Mouse (Mus musculus) CH12.LX (cell line): ENCODE data around the gene Lmo7. TPM values are rescaled to one million over a fixed set of nuclear protein-coding genes. Genes with fewer than 3 reads are reported as not detected.
A peak's percentile ranks its signal among the peaks of the same experiment; 100 is the strongest.

Experiments
- DNase-seq: peaks from one replicate; pipeline ENCODE4 v3.0.0-alpha.2; 2013; ENCODE audit errors: extremely low read depth
- H3K27ac ChIP-seq: 2 replicates; pipeline ENCODE4 v1.5.1; 2012; ENCODE audit warnings: low read depth, mild to moderate bottlenecking, control low read depth, moderate library complexity; ENCODE audit not compliant: insufficient read depth
- H3K27me3 ChIP-seq: replicated peaks from 2 replicates; pipeline ENCODE3; 2012; ENCODE audit warnings: inconsistent platforms
- H3K36me3 ChIP-seq, 2 experiments: replicated peaks in 1 of 2; 2 replicates each; pipeline versions ENCODE3 to v1.6.1; 2012; ENCODE audit warnings: inconsistent platforms in 1 of 2, low read length in 1 of 2, mild to moderate bottlenecking in 1 of 2, mixed read lengths in 1 of 2, moderate library complexity in 1 of 2; ENCODE audit not compliant: control insufficient read depth in 1 of 2, insufficient read depth in 1 of 2
- H3K4me1 ChIP-seq, 2 experiments: 2 replicates each; pipeline ENCODE4 v1.6.1; 2012; ENCODE audit warnings: inconsistent platforms in 1 of 2, moderate library complexity in 1 of 2; ENCODE audit not compliant: insufficient read depth in 2 of 2, control insufficient read depth in 1 of 2
- H3K4me2 ChIP-seq: 2 replicates; pipeline ENCODE4 v1.6.1; 2012; ENCODE audit warnings: low read depth, mild to moderate bottlenecking, control low read depth; ENCODE audit not compliant: poor library complexity, insufficient read depth, severe bottlenecking
- H3K4me3 ChIP-seq, 3 experiments: fragments of 150-350 bp in 1 of 3; sonication (generic) in 1 of 3; replicated peaks in 1 of 3; 2 replicates each; pipeline versions ENCODE3 to v1.5.1; 2011 to 2012; ENCODE audit warnings: low read depth in 2 of 3, low read length in 2 of 3, mild to moderate bottlenecking in 2 of 3, moderate library complexity in 2 of 3, control low read depth in 1 of 3, improper control_type of control experiment in 1 of 3, inconsistent platforms in 1 of 3, mixed read lengths in 1 of 3; ENCODE audit not compliant: poor library complexity in 1 of 3
- H3K79me2 ChIP-seq: replicated peaks from 2 replicates; pipeline ENCODE4 v1.6.1; 2012; ENCODE audit warnings: mild to moderate bottlenecking, moderate library complexity; ENCODE audit not compliant: control insufficient read depth, poor library complexity, insufficient read depth, severe bottlenecking; ENCODE audit errors: extremely low read depth
- H3K9ac ChIP-seq: 2 replicates; pipeline ENCODE4 v1.6.1; 2012; ENCODE audit warnings: low read depth, mild to moderate bottlenecking, control low read depth, moderate library complexity; ENCODE audit not compliant: insufficient read depth
- H3K9me3 ChIP-seq: replicated peaks from 2 replicates; pipeline ENCODE3; 2012; ENCODE audit warnings: low read length, inconsistent platforms, mixed read lengths
- BHLHE40 ChIP-seq: IDR thresholded peaks from 2 replicates; pipeline ENCODE4 v1.6.1; 2011; ENCODE audit warnings: mild to moderate bottlenecking, low read depth, low read length, improper control_type of control experiment
- CHD1 ChIP-seq: IDR thresholded peaks from 2 replicates; pipeline ENCODE4 v1.6.1; 2012; ENCODE audit warnings: low read depth, low read length, improper control_type of control experiment, inconsistent platforms
- ELF1 ChIP-seq: IDR thresholded peaks from 2 replicates; pipeline ENCODE4 v1.6.1; 2014; ENCODE audit warnings: low read depth, mild to moderate bottlenecking, inconsistent platforms, low read length, improper control_type of control experiment
- HCFC1 ChIP-seq: IDR thresholded peaks from 2 replicates; pipeline ENCODE4 v1.6.1; 2012; ENCODE audit warnings: low read depth, mild to moderate bottlenecking, inconsistent platforms, low read length, improper control_type of control experiment
- IRF4 ChIP-seq: IDR thresholded peaks from 2 replicates; pipeline ENCODE4 v1.6.1; 2014; ENCODE audit warnings: low read depth, mild to moderate bottlenecking, inconsistent platforms, low read length, improper control_type of control experiment
- JUN ChIP-seq: IDR thresholded peaks from 2 replicates; pipeline ENCODE4 v1.6.1; 2011; ENCODE audit warnings: low read depth, mild to moderate bottlenecking, low read length, improper control_type of control experiment, moderate library complexity; ENCODE audit not compliant: insufficient read depth
- JUND ChIP-seq: conservative IDR thresholded peaks from 2 replicates; pipeline ENCODE4 v1.6.1; 2011; ENCODE audit warnings: low read depth, low read length, improper control_type of control experiment
- MAX ChIP-seq: IDR thresholded peaks from 2 replicates; pipeline ENCODE4 v1.6.1; 2011; ENCODE audit warnings: low read length, improper control_type of control experiment
- MEF2A ChIP-seq: IDR thresholded peaks from 2 replicates; pipeline ENCODE4 v1.6.1; 2014; ENCODE audit warnings: low read depth, mild to moderate bottlenecking, inconsistent platforms, low read length, improper control_type of control experiment, borderline replicate concordance
- RCOR1 ChIP-seq: conservative IDR thresholded peaks from 2 replicates; pipeline ENCODE4 v1.6.1; 2012; ENCODE audit warnings: low read depth, mild to moderate bottlenecking, inconsistent platforms, low read length, improper control_type of control experiment
- TBP ChIP-seq: conservative IDR thresholded peaks from 2 replicates; pipeline ENCODE4 v1.6.1; 2011; ENCODE audit warnings: low read depth, low read length, improper control_type of control experiment
- TCF12 ChIP-seq: IDR thresholded peaks from 2 replicates; pipeline ENCODE4 v1.6.1; 2014; ENCODE audit warnings: low read depth, mild to moderate bottlenecking, inconsistent platforms, low read length, improper control_type of control experiment
- USF1 ChIP-seq: IDR thresholded peaks from 2 replicates; pipeline ENCODE4 v1.6.1; 2014; ENCODE audit warnings: low read depth, mild to moderate bottlenecking, inconsistent platforms, low read length, improper control_type of control experiment
- dilution Hi-C: fragments of 300-500 bp; cut with MboI; formaldehyde crosslinking; loops from 2 replicates; pipeline ENCODE4 v1.14.3; 2020; ENCODE audit warnings: low sequenced_read_pairs; ENCODE audit not compliant: extremely low pct_unique_long_range_greater_than_20kb, extremely low pct_ligation_motif_present
- in situ Hi-C: fragments of 300-500 bp; cut with MboI; formaldehyde crosslinking; loops from 3 replicates; pipeline ENCODE4 v1.14.3; 2019; ENCODE audit warnings: low sequenced_read_pairs, low pct_ligation_motif_present, low pct_unique_long_range_greater_than_20kb, mixed read lengths
- polyA plus RNA-seq: library from polyadenylated mRNA; unstranded; fragments of >175 nt; gene quantifications from 2 replicates; pipeline ENCODE4 v1.2.1, GENCODE M21; 2012; ENCODE audit warnings: low read depth; ENCODE audit not compliant: insufficient read length
- total RNA-seq, 2 experiments: library from RNA; depleted of rRNA; stranded (reverse); fragments of 300-350 nt in 1 of 2; fragments of >200 nt in 1 of 2; gene quantifications; 2 replicates each; pipeline ENCODE4 v1.2.3; 2012 to 2014

Lmo7 gene
- total and polyA plus RNA-seq, 3 experiments, result 5.0 to 11.9 (median 8.3) TPM

- dilution Hi-C loops, result no loop called here
- DNase-seq, result no peak
- H3K79me2 ChIP-seq, result no peaks in the 10 kb centered on the region
- no peaks in the 10 kb centered on the region for H3K27me3 ChIP-seq
- peaks cover 6 to 34% of the 10 kb centered on the region in 2 experiments; a peak in 3 of 4 replicates for H3K4me1 ChIP-seq
- H3K36me3 ChIP-seq, result no peaks in the 10 kb centered on the region
- no peak overlapping the region for H3K4me2 ChIP-seq
- in situ Hi-C loops, result no loop called here
- TF ChIP-seq USF1 (no peak), MAX (no peak), TBP (no peak), JUND (no peak), HCFC1 (no peak), TCF12 (no peak), CHD1 (no peak), JUN (no peak)
- H3K4me3 ChIP-seq, result no peak overlapping the region
- no peaks in the 10 kb centered on the region for H3K9me3 ChIP-seq
- H3K27ac ChIP-seq, result no peak overlapping the region
- no peak overlapping the region for H3K9ac ChIP-seq
Observed at GRCm38 (mm10) chr14:101838231-101838839, 108.6 kb downstream of the Lmo7 start.

- in situ Hi-C loops, result no loop called here
- no peak for TF ChIP-seq MEF2A
Observed at GRCm38 (mm10) chr14:101839771-101840731, 110.3 kb downstream of the Lmo7 start.

DNA sequence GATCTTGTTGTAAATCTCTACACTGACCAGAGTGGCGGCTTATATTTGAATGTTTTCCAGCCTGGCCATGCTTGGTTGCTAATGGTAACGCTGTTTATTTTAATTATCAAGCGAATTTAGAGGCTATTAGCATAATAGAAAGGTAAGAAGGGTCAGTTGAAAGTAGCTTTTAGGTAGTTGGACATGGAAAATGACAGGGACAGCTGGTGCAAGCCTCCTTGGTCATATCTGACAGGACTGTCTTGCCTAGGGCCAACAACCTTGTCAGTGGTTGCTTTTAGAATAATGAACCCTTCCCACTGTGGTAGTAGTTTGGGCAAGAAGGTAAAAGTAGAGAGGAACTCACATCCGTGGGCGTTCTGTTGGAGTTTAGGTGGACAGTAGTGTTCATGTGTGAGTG is 111.5 kb downstream of the Lmo7 start:
- no peak overlapping the region for H3K4me3 ChIP-seq
- TF ChIP-seq RCOR1 (no peak), IRF4 (no peak), ELF1 (no peak), HCFC1 (no peak), BHLHE40 (no peak)
- TF ChIP-seq, all 38 proteins: peak for 0
- H3K4me1 ChIP-seq, result peaks cover 8 to 35% of the 10 kb centered on the region in 2 experiments; a peak in 3 of 4 replicates
- no peaks in the 10 kb centered on the region for H3K27me3 ChIP-seq
- no peaks in the 10 kb centered on the region for H3K36me3 ChIP-seq
- no peaks in the 10 kb centered on the region for H3K79me2 ChIP-seq
- no peaks in the 10 kb centered on the region for H3K9me3 ChIP-seq
- no peak for DNase-seq
- dilution Hi-C loops, result no loop called here
- in situ Hi-C loops, result no loop called here
- peak overlapping the region; percentile 65 for H3K4me2 ChIP-seq
- no peak overlapping the region for H3K27ac ChIP-seq
- H3K9ac ChIP-seq, result no peak overlapping the region

More at GRCm38 (mm10) chr14:101839771-101840731, 110.3 kb downstream of the Lmo7 start:
- no peak for DNase-seq
- peak overlapping the region; percentile 3; the same call in 1 of the 2 replicates for H3K4me2 ChIP-seq
- H3K36me3 ChIP-seq, result no peaks in the 10 kb centered on the region
- H3K4me3 ChIP-seq, result no peak overlapping the region
- H3K27me3 ChIP-seq, result no peaks in the 10 kb centered on the region
- peaks cover 8 to 35% of the 10 kb centered on the region in 2 experiments; a peak in 3 of 4 replicates for H3K4me1 ChIP-seq
- H3K9ac ChIP-seq, result no peak overlapping the region
- dilution Hi-C loops, result no loop called here
- no peaks in the 10 kb centered on the region for H3K79me2 ChIP-seq
- no peaks in the 10 kb centered on the region for H3K9me3 ChIP-seq
- H3K27ac ChIP-seq, result no peak overlapping the region
